Mouse (Mus musculus) adrenal gland, adult 18-20 months (tissue): ENCODE results near the gene Lemd1. TPM values are rescaled to one million over a fixed set of nuclear protein-coding genes. Genes with fewer than 3 reads are reported as not detected.

Experiments used
- DNase-seq, 2 experiments: peaks; one replicate each; pipeline ENCODE4 v3.0.0; 2021 to 2022; ENCODE audit warnings: low spot score in 2 of 2
- total RNA-seq, 2 experiments: library from RNA; stranded (reverse); gene quantifications; 1 replicate in 1 of 2; 2 replicates in 1 of 2; pipeline ENCODE4 v1.2.3; 2021

Gene Lemd1
- total RNA-seq, 2 experiments from 2014 or later: 0.43 TPM; not detected in 1

DNA sequence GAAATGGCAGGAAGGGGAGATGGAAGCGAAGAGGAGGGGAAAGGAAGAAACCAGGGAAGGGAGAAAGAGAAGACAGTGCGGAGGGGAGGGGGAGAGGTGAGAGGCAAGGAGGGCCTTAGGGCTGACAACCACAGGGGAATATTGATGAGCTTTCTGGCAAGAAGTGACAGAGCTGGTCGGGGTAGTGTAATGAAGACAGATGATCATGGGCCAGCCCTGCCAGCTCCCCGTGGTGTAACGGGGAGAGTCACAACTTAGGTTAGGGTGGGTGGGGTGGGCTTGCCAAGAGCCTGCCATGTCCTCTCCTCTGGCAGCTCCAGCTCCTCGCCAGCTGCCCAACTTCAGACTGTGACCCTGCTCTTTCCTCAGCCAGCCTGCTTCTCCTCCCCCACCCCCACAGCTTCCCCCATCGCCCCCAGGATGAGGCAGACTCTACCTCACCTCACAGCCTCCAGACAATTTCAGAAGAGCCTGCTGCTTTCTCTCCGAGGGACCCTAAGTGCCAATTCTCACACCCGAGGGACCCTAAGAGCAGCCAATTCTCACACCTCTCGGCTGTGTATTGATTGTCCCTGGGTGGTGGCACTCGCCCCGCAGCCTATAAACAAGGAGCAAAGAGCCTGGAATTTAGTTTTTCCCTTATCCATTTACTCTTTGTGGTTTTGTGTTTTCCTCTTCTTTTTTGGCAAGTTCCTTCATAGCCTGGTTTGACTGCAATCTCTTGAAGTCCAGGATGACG is 26.3 kb upstream of the Lemd1 start:
- no peak for DNase-seq

DNA sequence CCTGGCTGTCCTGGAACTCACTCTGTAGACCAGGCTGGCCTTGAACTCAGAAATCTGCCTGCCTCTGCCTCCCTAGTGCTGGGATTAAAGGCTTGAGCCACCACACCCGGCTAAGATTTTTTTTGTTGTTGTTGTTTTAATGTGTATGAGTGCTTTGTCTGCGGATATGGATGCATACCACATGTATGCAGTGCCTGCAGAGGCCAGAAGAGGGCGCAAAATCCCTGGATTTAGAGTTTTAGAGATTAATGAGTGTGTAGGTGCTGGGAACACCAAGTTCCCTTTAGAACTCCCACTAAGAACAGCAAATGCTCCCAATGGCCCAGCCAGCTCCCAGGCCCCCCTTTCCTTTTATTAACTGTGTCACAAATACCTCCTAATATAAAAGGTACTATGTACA is 25.4 kb upstream of the Lemd1 start:
- no peak for DNase-seq

DNA sequence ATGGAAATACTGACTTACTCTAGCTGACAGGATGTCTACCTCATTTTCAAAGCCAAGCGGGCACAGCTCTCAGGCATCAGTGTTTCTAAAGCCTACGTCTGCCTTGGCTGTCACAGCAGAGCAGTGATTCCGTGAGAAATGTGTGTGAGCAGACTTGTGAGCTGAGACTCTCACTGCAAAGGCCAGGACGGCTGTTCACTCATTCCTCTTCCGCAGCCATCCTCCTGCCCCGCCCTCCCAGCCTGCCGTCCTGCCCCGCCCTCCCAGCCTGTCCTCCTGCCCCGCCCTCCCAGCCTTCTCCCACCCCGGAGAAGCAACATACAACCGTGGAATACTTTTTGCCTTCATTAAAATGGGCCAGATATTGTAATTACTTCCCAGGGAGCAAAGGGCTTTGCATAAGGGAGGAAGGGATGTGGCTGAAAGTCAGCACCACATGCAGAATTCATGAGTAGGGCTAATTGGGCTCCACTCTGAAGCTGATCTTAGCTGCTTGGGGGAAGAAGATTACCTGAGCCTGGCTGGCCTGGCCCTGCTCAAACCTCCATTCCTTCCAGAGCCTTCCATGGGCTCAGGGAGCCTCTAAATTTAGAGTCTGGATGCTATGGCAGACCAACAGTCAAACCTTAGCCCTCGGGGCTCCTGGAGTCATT is 23.0 kb upstream of the Lemd1 start:
- no peak for DNase-seq

DNA sequence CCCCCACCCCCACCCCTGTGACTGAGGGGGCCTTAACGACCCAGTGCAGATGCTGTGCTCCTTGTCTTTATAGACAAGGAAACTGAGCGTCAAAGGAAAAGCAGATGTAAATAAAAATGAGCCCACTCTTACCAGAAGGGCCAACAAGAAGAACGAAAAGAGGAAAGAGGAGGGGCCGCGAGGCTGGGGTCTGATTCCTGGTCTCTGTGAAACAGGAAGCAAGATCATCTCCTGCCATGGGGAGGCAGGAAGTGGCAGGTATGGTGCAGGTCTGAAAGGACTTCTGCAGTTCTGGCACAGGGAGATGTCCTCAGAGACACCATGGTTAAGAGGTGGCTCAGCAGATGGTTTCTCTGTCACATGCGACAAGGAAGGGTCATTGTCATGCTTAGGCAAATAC is 20.5 kb upstream of the Lemd1 start:
- DNase-seq: no peak

DNA sequence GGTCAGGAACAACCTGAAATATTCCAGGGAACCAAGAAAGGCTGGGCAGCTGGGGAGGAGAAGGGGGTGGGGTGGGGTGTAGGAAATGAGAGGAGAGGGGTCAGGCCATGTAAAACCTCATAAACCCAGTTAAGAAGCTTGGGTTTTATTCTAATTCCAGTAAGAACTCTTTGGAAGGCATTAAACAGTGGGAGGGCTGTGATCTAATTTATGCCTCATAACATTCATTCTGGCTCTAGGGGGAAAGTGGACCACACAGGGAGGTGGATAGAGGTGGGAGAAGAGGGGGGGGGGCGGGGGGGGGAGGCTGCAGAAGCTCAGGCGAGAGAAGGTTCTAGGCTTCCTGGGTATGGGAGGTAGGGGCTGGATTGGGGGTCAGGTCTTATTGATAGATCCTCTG is 19.6 kb upstream of the Lemd1 start:
- no peak for DNase-seq

DNA sequence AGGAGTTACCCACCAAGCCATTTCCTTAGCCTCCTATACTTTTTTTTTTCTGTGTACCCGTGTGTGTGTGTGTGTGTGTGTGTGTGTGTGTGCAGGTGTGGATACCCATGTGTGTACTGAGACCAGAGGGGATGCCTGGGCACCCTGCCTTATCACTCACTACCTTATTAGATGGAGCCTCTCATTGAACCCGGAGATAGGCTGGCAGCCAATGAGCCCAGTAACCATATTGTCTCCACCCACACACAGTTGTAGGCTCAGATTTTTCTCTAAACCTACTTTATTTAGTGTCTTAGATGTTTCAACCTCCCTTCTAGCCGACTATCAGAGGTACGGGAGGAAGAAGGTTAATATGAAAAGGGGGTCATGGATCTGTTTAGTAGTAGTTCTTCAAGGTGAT is 4.9 kb upstream of the Lemd1 start:
- DNase-seq: no peak

DNA sequence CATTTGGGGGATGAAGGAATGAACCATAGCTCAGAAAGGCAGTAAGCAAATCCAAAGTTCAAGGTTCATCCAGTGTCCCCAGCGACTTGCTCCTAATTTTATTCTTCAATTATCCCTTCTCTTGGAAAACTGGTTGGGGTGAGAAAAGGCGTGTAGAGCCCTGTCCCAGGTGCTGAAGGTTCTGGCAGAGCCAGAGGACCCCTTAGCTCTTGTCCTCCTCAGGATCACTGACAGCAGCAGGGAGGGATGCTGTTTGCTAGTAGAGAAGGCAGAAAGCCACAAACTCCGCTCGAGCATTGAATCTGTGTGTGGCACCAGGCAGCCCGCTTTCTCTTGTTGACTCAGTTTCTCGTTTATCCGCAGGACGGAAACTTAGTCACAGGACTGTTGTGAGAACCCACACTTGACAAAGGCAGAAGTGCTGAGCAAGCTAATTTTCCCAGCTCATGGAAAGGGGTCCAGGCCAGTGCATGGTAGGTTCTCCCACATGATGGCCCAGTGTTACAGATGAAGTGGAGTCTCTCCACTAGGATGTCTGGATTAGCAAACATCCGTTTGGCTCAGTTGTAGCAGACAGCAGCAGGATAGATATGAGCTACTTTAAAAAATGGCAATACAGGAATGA is 2.7 kb upstream of the Lemd1 start:
- no peak for DNase-seq

DNA sequence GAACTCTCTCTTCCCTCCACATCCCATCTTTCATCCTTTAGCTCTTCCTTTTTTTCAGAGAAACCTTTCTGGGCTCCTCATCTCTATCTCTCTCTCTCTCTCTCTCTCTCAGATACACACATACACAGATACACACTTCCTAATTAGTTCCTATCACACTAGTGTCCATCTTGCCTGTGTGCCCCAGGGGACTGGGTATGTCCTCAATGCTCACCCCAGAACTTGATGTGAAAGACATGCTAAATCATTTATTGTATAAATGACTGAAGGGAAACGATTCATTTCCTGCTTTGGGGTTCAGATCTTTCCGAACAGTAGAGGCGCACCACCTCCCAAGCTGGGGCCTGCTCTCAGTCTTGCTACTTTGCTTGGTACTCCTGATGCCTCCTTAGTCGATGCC is 2.0 kb upstream of the Lemd1 start:
- no peak for DNase-seq

DNA sequence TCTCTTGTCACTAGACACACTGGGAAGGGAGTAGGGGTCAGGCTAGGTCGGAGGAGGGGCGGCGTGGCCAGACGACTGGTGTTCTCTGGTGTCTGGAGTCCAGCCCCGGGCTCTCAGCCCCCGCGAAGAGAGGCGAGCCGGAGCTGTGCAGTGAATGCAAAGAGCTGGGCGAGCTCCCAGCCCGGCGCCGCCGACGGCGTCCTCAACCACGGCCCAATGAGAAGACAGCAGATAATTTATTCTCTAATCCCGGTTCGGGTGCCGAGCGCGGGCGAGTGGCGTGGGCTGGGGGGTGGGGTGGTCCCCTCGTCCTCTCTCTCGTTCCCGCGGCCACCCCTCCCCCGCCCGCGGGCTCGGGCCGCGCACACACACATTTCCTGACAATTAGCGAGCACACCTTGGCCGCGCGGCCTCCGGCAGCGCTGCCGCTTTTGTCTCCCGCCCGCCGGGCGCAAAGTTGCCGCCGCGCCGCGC is 1.2 kb upstream of the Lemd1 start:
- DNase-seq: no peak

DNA sequence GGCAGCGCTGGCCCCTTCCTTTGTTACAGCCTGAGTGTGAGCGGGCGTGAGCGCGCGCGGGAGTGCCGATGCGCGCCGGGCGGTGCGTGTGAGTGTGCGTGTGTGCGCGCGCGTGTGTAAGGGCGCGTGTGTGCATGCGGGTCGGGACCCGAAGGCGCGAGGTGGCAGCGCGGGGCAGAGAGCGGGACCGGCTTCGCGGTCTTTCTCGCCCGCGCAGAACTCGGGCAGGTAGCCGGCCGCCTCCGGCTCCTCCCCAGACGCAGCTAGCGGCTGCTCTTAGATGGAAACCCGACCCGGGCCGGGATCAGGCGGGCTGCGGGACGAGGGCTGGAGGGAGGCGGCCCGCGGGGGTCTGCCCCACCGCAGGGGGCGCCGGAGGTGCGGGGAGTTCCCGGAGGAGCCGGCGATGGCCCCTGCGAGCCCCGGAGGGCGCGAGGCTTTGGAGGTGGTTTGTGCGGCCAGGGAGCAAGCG is 574 bp upstream of the Lemd1 start:
- no peak for DNase-seq

DNA sequence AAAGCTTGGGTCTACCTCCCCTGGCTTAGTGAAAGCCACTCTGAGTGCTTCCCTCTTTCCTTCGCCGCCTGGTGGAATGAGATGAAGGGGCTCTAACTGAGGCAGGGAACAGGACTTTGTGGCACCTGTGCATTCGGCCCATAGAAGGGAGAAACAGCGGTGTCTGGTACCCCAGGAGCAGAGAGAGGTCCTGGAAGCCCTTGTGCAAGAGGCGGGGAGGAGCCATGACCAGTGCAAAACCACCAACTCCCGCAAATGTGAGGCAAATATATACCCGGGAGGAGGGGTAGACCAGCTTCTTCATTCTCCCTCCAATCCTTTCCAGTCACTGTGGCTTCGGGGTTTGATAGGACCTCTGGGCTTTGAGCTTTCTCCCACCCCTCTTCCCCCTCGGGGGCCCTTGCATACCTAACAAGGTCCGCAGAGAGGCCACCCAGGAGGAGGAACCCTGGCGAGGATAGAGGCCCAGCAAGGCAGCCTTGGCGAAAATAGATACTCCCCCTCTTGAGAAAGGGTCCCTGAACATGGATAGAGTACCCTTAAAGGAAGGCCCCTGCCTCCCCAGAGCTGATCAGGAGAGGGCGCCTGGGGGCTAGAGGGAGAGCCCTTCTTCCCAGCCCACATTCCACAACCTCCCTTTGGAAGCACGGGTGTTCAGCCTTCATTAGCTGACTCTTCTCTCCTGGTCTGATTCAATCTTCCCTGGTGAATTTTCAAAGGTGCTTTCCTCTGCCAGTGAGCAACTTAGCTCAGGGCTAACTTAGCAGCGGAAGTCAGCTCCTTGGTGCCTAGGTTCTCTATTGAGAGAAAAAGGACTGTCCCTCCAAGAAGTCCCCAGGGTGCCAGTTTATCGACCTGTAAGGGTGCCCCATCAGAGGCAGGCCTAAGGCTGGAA is 802 bp downstream of the Lemd1 start:
- no peak for DNase-seq

DNA sequence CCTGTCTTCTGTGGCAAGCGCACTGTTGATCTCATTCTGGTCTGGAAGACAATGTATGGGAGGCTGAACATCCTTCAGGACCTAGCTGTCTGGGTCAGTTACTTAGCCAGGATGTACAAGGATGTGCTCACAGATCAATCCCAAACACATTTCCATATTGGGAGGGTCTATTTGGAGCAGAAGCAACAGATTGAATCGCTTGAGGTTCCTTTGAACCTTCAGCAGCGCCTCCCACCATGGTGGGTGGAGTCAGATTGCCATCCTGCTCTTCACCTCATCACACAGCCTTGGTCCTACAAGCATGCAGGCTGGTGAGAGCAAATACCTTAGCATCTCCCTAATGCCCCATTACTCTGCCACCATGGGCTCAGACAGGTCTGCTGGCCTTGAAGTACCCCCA is 2.6 kb downstream of the Lemd1 start:
- DNase-seq: no peak

DNA sequence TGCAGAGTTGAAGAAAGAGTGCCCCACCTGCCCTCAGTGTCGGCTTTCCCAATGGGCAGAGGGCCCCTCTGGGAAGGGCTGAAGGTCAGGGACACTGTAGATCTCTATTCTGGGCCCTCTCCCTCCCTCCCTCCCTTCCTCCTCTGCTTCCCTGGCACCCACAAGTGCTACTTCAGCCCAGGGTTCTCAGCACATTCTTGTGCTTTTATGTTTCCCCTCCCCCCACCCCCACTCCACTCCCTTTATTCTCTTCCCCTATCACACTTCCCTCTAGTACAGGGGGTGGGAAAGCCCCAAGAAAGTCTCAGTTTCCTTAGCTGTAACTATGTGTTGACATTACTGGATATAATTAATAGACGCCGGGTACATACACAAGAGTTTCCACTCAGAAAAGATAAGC is 3.4 kb downstream of the Lemd1 start:
- DNase-seq: no peak

DNA sequence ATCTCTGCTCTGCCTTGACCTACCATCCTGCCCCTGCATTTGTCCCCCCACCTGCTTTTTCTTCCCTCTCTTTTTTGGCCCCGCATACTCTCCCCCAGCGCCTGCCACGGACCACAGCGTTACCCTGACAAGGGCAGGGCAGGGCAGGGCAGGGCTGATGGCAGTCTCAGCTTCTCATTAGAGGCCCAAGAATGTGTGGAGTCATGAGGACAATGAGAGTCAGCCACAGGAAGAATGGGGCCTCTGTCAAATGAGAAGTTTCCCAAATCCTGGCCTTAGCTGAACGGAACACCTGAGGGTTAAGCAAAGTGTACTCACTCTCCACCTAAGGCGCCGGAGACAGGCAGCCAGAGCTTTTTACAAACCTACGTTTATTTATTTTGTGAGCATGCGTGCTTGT is 3.9 kb downstream of the Lemd1 start:
- no peak for DNase-seq

DNA sequence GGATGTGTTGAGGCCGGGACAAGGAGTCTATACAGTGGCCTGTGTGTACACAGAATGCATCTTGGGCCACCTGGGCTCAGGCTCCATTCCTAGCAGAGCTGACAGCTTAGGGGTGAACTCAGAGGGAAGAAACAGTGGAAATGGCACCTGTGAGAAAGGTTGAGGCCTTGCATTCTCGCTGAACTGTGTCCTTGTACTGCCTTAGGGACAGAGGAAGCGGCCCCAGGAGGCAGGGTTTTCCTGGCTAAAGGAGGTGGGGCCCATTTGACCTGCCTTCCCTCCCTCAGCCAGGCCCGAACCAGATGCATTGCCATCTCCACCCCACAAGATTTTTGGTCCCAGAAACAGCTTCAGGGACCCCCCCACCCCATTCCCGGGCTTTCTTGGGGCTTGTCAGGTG is 4.5 kb downstream of the Lemd1 start:
- no peak for DNase-seq

DNA sequence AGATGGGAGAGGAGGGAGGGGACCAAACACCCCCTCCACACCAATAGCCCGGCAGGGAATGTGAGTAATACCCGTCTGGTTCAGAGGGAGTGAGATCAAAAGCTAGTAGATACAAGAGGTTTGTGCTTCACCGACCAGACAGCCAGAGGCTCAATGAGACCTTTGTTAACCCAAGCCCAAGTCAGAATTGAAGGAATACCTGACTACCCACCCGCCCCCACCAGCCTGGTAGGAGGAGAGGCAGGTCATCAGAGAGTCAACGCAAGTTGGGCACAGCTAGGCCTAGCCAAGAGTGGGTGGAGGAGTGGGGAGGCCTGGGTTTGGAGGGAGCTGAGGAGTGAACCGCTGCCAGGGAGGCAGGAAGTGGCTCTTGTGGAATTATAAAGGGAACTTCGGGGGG is 5.1 kb downstream of the Lemd1 start:
- DNase-seq: no peak

DNA sequence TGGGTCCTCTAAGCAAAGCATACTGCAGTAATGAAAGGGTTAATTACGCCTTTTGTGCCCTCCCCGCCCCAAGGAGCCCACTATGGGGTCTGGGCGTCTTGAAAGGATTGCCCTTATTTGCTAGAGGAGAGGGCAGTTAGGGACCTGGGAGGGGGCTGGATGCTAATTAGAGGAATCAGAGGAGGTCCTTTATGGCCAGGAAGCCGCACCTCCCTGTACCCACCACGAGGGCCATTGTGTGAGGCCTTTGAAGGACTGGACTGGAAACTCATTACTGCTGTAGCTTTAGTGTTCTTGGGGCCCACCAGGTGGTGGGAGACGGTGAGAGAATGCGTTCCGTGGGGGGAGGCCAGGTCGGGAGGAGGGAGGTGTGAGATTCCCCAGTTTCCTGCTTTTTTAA is 6.4 kb downstream of the Lemd1 start:
- DNase-seq: no peak

DNA sequence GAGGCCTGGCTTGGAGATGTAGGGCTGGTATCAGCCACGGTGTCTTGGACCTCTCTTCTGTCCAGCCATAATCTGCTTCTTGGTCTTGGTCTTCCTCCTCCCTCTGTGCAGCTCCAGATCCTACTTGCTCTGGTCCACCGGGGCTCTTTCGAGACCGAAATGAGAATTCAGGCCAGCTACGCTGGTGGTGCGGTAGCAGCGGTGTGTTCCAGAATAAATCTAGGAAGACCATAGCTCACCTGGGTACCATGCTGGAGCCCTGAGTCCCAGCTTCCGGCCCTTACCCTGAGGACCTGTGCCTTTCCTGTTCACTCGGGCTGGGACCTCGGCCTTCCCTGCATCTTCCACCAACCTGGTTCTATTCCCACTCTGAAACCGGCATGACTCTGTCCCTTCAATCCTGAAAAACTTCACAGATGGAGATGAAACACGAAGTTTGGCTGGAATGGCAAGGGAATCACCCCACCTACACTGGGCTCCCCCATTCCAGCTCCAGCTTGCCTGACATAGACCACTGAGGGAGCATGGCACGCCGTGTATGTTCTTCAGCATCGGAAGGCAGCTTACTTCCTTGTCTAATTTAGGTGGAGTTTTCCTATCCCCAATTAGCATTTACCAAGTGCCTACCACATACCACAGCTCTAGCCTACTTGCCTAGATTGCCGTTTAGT is 7.3 kb downstream of the Lemd1 start:
- no peak for DNase-seq

DNA sequence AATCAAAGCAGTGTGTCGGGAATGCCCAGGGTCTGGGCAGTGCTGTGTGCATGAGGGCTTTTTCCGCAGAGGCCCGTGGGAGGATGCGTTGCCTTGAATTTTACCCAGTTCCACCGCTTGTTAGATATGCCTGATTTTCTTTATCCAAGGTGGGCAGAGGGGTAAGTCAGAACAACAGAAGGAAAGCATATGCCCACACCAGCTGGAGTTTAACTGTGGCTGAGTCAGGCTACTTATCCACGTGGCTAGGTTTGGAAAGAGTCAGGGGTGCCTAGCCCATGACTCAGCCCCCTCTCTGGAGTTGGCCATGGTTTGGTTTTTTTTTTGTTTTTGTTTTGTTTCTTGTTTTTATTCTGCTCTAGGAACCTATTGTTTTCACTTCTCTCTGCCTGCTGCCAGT is 8.0 kb downstream of the Lemd1 start:
- no peak for DNase-seq

DNA sequence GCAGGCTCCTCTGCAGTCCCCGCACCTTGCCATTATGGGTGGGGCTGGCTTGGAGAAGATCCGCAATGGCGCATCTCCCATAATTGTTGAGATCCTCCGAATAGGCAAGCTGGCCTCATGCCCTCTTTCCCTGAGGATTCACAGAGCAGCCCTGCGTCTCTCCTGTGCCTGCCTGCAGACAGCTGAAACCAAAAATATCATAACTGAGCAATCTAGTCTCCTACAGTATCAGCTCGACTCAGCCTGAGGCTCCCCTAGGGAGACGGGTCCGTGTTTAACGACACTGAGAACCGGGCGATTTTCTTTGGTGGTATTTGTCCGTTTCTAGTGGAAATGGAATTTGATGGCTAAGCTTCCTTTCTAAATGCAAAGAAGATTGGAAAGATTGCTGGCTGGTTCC is 8.7 kb downstream of the Lemd1 start:
- DNase-seq: no peak
